Mouse (Mus musculus): ENCODE results near the gene Ush1g.
A peak's percentile ranks its signal among the peaks of the same experiment; 100 is the strongest.

Gene Ush1g

DNA sequence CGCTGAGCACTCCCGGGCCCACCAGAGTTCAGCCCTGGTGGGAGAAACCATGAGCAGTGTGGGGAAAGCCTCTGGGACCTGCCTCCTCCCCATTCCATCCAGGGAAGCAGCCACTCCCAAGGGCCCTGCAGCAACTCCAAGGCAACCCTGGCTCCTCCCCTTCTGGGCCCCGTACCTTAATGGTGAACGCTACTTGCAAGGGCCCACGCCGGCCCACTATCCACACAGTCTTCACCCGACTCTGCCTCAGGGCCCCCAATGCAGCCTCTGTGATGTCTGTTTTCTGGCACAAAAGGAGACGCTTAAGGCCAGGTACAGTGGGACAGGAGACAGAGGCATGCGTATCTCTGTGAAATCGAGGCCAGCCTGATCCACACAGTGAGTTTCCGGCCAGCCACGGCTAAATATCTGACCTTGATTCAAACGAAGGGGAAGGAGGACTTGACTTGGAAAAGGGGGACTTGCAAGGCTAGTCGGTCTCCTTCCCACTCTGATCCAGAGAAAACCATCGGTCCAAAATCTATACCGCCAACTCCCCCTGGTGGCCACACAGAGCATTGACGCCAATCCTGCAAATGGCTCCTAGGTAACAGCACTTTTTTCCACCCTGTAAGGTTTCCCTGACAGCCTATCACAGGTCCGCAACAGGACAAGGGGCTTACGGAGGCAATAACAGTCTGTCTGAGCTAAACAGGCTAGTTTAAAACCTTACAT, 51.5 kb downstream of the Ush1g start:
- peak; percentile 88 to 94 for DNase-seq (ENCODE audit: low spot score in 2 of 2)

DNA sequence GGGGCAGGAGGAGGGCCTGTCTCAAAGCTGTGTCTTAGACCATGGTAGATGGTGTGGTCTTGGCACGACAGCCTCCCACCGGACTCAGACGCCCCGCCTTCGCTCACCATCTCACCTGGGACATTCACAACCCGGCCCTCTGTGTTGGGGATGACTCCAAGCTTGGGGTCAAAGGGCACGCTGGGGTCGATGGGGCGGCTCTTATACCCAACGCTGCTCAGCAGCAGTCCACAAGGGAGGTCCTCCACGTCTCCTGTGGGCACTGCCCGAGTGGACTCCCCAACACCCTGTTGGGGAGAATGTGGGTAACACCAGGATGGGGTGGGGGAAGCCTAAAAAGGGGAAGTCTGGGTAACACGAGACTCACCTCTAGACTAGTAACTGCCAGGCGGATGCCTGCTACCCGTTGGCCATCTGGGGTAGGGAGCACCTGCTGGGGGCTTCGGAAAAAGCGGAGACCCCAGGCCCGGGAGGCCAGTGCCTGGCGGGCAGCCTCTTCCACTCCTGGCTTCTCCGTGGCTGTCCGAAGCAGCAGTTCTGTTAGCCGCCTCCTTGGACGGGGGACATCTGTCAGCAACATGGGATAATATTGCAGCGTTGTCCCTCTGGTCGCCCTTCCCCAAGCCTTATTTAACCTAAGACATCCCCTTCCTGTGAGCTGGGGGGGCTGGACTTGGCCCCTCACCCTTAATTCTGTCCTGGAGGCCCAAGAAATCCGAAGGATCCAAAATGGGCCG, 52.3 kb downstream of the Ush1g start:
- DNase-seq (ENCODE audit: low spot score in 2 of 2): no peak

DNA sequence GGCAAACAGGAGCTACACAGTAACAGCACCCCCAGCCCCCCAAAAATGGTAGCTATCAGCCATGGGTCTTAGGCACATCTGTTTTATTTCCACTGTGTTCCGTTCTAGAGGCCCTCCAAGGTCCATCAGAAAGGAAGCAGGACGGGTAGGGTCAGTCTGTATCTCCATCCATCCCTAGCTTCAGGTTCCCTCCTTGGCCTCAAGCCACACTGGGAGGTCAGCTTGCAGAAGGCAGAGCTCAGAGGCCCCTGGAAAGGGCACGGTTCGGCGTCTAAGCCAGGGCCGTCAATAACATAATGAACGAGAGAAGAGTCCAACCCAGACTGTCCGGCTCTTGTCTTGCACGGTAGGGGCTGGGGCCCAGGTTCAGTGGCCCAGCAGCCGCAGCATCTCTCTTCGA, 53.9 kb downstream of the Ush1g start:
- DNase-seq (ENCODE audit: low spot score in 2 of 2): no peak

GRCm38 (mm10) chr11:115267061-115267883, 54.6 kb downstream of the Ush1g start, which contains the start of gene Grin2c:
Grin2c (minus strand) TSS chr11:115267243.
- DNase-seq (ENCODE audit: low spot score in 2 of 2): no peak

GRCm38 (mm10) chr11:115266400-115266778, 55.5 kb downstream of the Ush1g start:
- DNase-seq (ENCODE audit: low spot score in 2 of 2): no peak

DNA sequence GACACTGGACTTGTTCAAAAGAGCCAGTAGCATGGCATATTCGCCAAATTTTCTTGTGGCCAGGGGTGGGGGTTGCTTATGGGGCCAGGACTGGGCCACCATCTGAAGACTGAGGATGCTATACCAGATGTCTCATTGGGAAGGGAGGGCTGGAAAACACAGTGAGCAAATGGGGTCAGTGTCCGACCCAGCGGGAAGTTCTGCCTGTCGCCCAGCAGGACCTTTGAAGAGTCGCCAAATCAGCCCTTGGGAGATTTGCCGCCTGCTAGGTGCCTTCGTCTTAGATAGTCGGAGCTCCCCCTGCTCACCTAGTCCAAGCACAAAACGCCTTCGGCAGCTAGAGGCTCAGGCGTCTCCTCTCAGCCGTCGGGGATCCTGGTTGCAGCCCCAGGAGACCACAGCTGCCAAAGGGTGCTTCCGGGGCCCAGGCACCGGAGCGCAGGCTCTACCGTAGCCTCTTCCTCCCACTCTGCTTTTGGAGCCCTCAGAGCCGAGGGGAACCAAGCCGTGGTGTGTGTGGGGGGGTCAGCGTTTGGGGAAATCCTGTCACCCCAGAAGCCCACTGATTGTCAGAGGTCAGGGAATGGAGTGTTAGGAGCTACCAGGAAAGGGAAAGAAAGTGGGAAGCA, 56.0 kb downstream of the Ush1g start:
- DNase-seq (ENCODE audit: low spot score in 2 of 2): no peak

Measured in right cerebral cortex, adult 2 months (tissue).